In genomic region chr5:149037729-149038128, GRCm38 (mm10) we compare ENCODE assay signal across 9 mouse cellular contexts. TPM values are rescaled to one million over a fixed set of nuclear protein-coding genes. Genes with fewer than 3 reads are reported as not detected.
A peak's percentile ranks its signal among the peaks of the same experiment; 100 is the strongest.
DNase-seq lines count a peak whose midpoint lies in the region; ATAC-seq and TF ChIP-seq lines count a peak whose summit lies in the region.
"Had no signal": no experiment of that assay in that cellular context is flagged by ENCODE, and none has a peak within 500 bp of the region (broad histone marks: within the 10 kb centered on the region; RNA-seq: fewer than 3 reads in every experiment).

No protein-coding gene starts in this region.

- H3K27me3 ChIP-seq in heart, embryonic 10.5 days (ENCODE audit: insufficient read depth, poor library complexity, severe bottlenecking) = 0 out of 2 replicates have a peak, but pooled peaks cover 3% of the 10 kb centered on the region
- no peaks in the 10 kb centered on the region for H3K27me3 ChIP-seq in kidney, postnatal 0 days (ENCODE audit: insufficient read depth, low read length)
- no peaks in the 10 kb centered on the region for H3K27me3 ChIP-seq in stomach, postnatal 0 days (ENCODE audit: control insufficient read depth, insufficient read depth, low read length)

- WGBS in heart, embryonic 10.5 days = 29% methylated on average over 10 of the region's 10 CpGs
- 21% methylated on average over 10 of the region's 10 CpGs for WGBS in kidney, postnatal 0 days
- WGBS in stomach, postnatal 0 days = 19% methylated on average over 10 of the region's 10 CpGs

- TF ChIP-seq EP300 in stomach, postnatal 0 days (optimal IDR thresholded peaks at IDR 0.05) = no peak

- H3K27ac ChIP-seq in heart, embryonic 10.5 days = no peak overlapping the region
- no peak overlapping the region for H3K27ac ChIP-seq in kidney, postnatal 0 days
- H3K27ac ChIP-seq in stomach, postnatal 0 days (replicated peaks) = no peak overlapping the region

- no peak overlapping the region for H3K4me2 ChIP-seq in kidney, postnatal 0 days (ENCODE audit: low read length)
- no peak overlapping the region for H3K4me2 ChIP-seq in stomach, postnatal 0 days (replicated peaks; ENCODE audit: low read depth)

- DNase-seq in heart, adult 11 months = peak; percentile 96
- DNase-seq in heart, embryonic 10.5 days (ENCODE audit: low spot score) = no peak
- DNase-seq in right cerebral cortex, postnatal 4 days = peak; percentile 31
- DNase-seq in right cerebral cortex, postnatal 36 days (ENCODE audit: low spot score in 2 of 2) = no peak
- peak; percentile 73 for DNase-seq in kidney, postnatal 0 days (ENCODE audit: low spot score)
- peak; percentile 36 for DNase-seq in stomach, postnatal 0 days (ENCODE audit: low spot score)
- DNase-seq in thymus, postnatal 36 days = no peak

- TF ChIP-seq CTCF in kidney, postnatal 0 days (IDR thresholded peaks at IDR 0.05; ENCODE audit: low read depth) = no peak
- TF ChIP-seq CTCF in stomach, postnatal 0 days (IDR thresholded peaks at IDR 0.05; ENCODE audit: low read depth) = no peak

- H3K9me3 ChIP-seq in heart, embryonic 10.5 days = 0 out of 2 replicates have a peak, but pooled peaks cover 4% of the 10 kb centered on the region
- H3K9me3 ChIP-seq in kidney, postnatal 0 days (replicated peaks; ENCODE audit: low read length) = no peaks in the 10 kb centered on the region
- H3K9me3 ChIP-seq in stomach, postnatal 0 days (ENCODE audit: control insufficient read depth, low read length) = no peaks in the 10 kb centered on the region

- ATAC-seq in kidney, postnatal 0 days (replicated peaks; ENCODE audit: low FRiP score, low read depth) = no peak
- ATAC-seq in stomach, postnatal 0 days (ENCODE audit: low FRiP score, low TSS enrichment) = peak; percentile 20; the same call in 1 of the 2 replicates
- no peak for ATAC-seq in inflammation-experienced regulatory T-cells, adult 6 months

- no peaks in the 10 kb centered on the region for H3K36me3 ChIP-seq in heart, embryonic 10.5 days
- H3K36me3 ChIP-seq in kidney, postnatal 0 days (ENCODE audit: insufficient read depth, low read length) = no peaks in the 10 kb centered on the region
- no peaks in the 10 kb centered on the region for H3K36me3 ChIP-seq in stomach, postnatal 0 days (ENCODE audit: control insufficient read depth, insufficient read depth, low read length)

- H3K4me1 ChIP-seq in heart, embryonic 10.5 days = no peaks in the 10 kb centered on the region
- H3K4me1 ChIP-seq in kidney, postnatal 0 days (replicated peaks; ENCODE audit: insufficient read depth, low read length) = no peaks in the 10 kb centered on the region
- no peaks in the 10 kb centered on the region for H3K4me1 ChIP-seq in stomach, postnatal 0 days (replicated peaks; ENCODE audit: control insufficient read depth, insufficient read depth)

- H3K9ac ChIP-seq in kidney, postnatal 0 days (ENCODE audit: low read depth, low read length) = no peak overlapping the region
- H3K9ac ChIP-seq in stomach, postnatal 0 days (ENCODE audit: low read length) = no peak overlapping the region

- no peak overlapping the region for H3K4me3 ChIP-seq in heart, embryonic 10.5 days
- no peak overlapping the region for H3K4me3 ChIP-seq in kidney, postnatal 0 days (replicated peaks; ENCODE audit: low read depth, low read length)
- no peak overlapping the region for H3K4me3 ChIP-seq in stomach, postnatal 0 days (ENCODE audit: low read depth, low read length)

RNA-seq across cellular contexts. Expression of gene Gm42791, which starts 42.8 kb away (rescaled TPM):
- 0.57 and 2.6 TPM in 2 replicates for polyA plus RNA-seq in heart, embryonic 10.5 days (2016; fragmentation: Nextera tagmentation; extraction: Ambion mirVana)
- 0.22 TPM in 1 of 2 replicates, not detected in the other for polyA plus RNA-seq in kidney, postnatal 0 days (2015; fragmentation: Nextera tagmentation; extraction: Ambion mirVana)
- polyA plus RNA-seq in stomach, postnatal 0 days (2015; fragmentation: Nextera tagmentation; extraction: Ambion mirVana) = 0.99 TPM in 1 of 2 replicates, not detected in the other
- polyA plus RNA-seq in inflammation-experienced regulatory T-cells, adult 6 months (2017; shearing (Covaris generic)) = not detected
- polyA plus RNA-seq: heart, embryonic 16.5 days had no signal

Comparison
In these comparisons a context has a peak if more than half of its experiments do, and no peak if none do; other contexts are left out.
1. DNase-seq: peak in heart, adult 11 months (single experiment), right cerebral cortex, postnatal 4 days (single experiment), kidney, postnatal 0 days (single experiment) and stomach, postnatal 0 days (single experiment); none in heart, embryonic 10.5 days (single experiment), right cerebral cortex, postnatal 36 days (0 of 2) and thymus, postnatal 36 days (0 of 2).